Mouse (Mus musculus): ENCODE results near the gene Gpatch8. TPM values are rescaled to one million over a fixed set of nuclear protein-coding genes. Genes with fewer than 3 reads are reported as not detected.

The Gpatch8 gene
- polyA plus RNA-seq, 1 experiment, result 5.7 TPM

DNA sequence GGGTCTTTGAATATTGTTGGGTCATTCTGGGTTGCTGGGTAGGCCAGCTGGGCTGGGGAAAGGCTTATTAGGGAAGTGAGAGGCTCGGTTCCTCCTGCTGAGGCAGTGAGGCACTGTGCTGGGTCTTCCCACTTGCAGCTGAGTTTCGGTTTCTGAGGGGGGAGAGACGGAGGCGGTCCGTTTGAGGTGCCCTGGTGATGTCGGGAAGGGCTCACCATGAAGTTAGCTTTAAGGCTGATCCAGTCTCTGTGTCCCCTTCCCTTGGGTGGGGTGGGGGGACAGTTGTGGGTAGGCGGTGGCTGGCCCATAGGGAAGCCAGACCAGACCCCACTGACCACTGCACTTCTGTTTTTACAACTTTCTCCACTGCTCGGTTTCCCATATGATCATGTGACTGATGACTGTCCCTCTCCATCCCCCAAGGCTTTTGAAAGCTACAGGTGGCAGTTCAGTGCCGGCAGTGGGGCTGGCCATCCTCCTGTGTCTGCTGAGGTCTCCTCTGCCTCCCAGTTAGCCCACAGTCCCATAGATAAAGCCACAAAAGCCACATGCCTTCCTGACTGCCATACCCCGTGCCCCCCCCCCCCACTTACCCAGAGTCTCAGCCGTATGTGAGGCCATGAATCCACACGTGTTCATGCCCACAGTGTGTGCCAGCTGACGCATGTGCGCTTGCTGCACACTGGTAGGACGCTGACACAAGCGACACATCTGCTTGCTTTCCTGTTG is 123.9 kb downstream of the Gpatch8 start:
- TF ChIP-seq FLI1 (IDR thresholded peaks at IDR 0.05; ENCODE audit: low read length) (no peak), GATA1 (IDR thresholded peaks at IDR 0.05; ENCODE audit: borderline replicate concordance, low read length) (no peak)
- Histone ChIP-seq H3K9me3 (peaks cover 2% of the 10 kb centered on the region; the same call in 1 of the 2 replicates), H3K27me3 (replicated peaks) (peaks cover 4% of the 10 kb centered on the region), H3K4me3 (replicated peaks) (peak overlapping the region; percentile 93), H3K4me1 (peaks cover 76% of the 10 kb centered on the region), H3K36me3 (replicated peaks; ENCODE audit: low read length) (peaks cover 46% of the 10 kb centered on the region)

DNA sequence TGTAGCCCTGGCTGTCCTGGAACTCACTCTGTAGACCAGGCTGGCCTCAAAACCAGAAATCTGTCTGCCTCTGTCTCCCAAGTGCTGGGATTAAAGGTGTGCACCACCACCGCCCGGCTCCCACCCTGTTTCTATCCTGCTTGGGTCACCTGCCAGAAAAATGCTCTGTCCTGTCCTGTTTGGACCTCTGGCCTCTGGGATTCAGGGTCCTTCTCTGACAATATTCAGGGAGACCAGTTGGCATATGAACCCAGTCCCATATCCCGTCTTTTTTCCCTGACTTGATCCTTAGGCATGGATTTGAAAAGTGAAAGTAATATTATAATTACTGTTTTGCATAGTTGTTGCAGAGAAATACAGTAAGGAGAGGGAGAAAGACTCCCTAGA is 124.5 kb downstream of the Gpatch8 start:
- peaks cover 5% of the 10 kb centered on the region; the same call in 1 of the 2 replicates for H3K9me3 ChIP-seq
- peaks cover 41% of the 10 kb centered on the region for H3K36me3 ChIP-seq (replicated peaks; ENCODE audit: low read length)
- peaks cover 2% of the 10 kb centered on the region for H3K27me3 ChIP-seq (replicated peaks)
- peak overlapping the region; percentile 93 for H3K4me3 ChIP-seq (replicated peaks)
- H3K4me1 ChIP-seq, result peaks cover 72% of the 10 kb centered on the region
- TF ChIP-seq GATA1 (IDR thresholded peaks at IDR 0.05; ENCODE audit: borderline replicate concordance, low read length) (no peak), FLI1 (IDR thresholded peaks at IDR 0.05; ENCODE audit: low read length) (no peak)

DNA sequence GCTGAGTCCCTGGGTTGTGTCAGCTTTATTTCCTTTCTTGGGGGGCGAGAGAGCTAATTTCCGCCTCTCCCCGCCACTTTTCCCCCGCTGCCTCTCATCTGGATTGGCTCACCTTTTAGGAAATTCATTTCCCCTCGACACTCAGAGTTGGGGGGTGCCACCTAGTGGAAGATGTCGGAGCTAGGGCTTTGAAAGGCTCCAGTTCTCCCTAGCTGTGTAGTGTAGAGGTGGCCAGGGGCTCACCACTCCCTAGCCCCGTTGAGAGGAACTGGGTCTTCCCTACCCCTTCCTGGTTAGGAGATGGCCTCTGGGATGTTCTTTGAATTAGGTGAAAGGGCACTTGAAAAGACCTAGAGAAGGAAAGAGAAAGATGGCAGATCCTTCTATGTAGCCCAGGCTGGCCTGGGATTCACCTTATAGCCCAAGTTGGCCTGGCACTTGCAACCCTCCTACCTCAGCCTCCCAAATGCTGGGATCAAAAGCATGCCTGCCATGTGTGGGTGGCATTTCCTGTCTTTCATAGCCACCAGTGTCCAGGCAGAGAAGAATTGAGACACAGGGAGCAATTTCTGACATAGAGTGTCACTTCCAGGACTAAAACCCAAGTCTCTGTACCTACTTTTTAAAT is 125.1 kb downstream of the Gpatch8 start:
- H3K4me3 ChIP-seq (replicated peaks), result peak overlapping the region; percentile 95
- H3K36me3 ChIP-seq (replicated peaks; ENCODE audit: low read length), result peaks cover 36% of the 10 kb centered on the region
- H3K4me1 ChIP-seq, result peaks cover 67% of the 10 kb centered on the region
- TF ChIP-seq GATA1 (IDR thresholded peaks at IDR 0.05; ENCODE audit: borderline replicate concordance, low read length), result no peak
- no peak for TF ChIP-seq FLI1 (IDR thresholded peaks at IDR 0.05; ENCODE audit: low read length)
- H3K9me3 ChIP-seq, result peaks cover 5% of the 10 kb centered on the region; the same call in 1 of the 2 replicates
- H3K27me3 ChIP-seq (replicated peaks), result peaks cover 2% of the 10 kb centered on the region

GRCm38 (mm10) chr11:102430121-102431017 is 125.8 kb downstream of the Gpatch8 start, which contains the start of gene Grn:
Grn (plus strand) TSS chr11:102430315.
- peaks cover 2% of the 10 kb centered on the region for H3K27me3 ChIP-seq (replicated peaks)
- no peak for TF ChIP-seq FLI1 (IDR thresholded peaks at IDR 0.05; ENCODE audit: low read length)
- no peak for TF ChIP-seq GATA1 (IDR thresholded peaks at IDR 0.05; ENCODE audit: borderline replicate concordance, low read length)
- peaks cover 5% of the 10 kb centered on the region; the same call in 1 of the 2 replicates for H3K9me3 ChIP-seq
- H3K4me3 ChIP-seq (replicated peaks), result peak within 1 kb of the TSS; percentile 95
- peaks cover 66% of the 10 kb centered on the region for H3K4me1 ChIP-seq
- H3K36me3 ChIP-seq (replicated peaks; ENCODE audit: low read length), result peaks cover 28% of the 10 kb centered on the region

GRCm38 (mm10) chr11:102429551-102429950 is 126.6 kb downstream of the Gpatch8 start:
- Histone ChIP-seq H3K4me3 (replicated peaks) (peak overlapping the region; percentile 95), H3K27me3 (replicated peaks) (peaks cover 3% of the 10 kb centered on the region), H3K36me3 (replicated peaks; ENCODE audit: low read length) (peaks cover 20% of the 10 kb centered on the region), H3K9me3 (peaks cover 5% of the 10 kb centered on the region; the same call in 1 of the 2 replicates), H3K4me1 (peaks cover 69% of the 10 kb centered on the region)
- TF ChIP-seq GATA1 (IDR thresholded peaks at IDR 0.05; ENCODE audit: borderline replicate concordance, low read length) (no peak), FLI1 (IDR thresholded peaks at IDR 0.05; ENCODE audit: low read length) (no peak)

DNA sequence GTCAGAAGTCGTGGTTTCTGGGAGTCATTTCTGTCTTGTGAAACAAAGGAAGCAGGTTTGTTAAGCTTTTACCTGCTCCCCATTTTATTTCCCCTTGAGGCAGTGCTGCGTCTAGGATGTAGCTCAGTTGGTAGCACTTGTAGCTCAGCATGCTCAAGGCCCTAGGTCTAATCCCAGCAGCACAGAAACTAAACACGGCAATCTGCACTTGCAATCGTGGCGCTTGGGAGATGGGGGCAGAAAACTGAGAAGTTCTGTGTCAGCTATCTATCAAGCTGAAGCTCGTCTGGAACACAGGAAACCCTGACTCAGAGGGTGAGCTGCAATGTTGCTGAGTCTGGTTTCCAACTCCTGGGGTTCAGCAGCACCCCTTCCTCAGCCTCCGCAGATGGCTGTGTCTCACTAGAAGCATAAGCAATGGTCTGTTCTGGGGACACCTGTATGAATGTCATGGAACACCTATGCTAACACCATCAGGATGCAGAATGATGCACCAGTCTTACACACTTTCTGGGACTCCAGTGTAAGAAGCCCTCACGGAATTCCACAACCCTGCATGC is 127.1 kb downstream of the Gpatch8 start:
- Histone ChIP-seq H3K9me3 (peaks cover 5% of the 10 kb centered on the region; the same call in 1 of the 2 replicates), H3K27me3 (replicated peaks) (peaks cover 6% of the 10 kb centered on the region), H3K4me1 (peaks cover 66% of the 10 kb centered on the region), H3K36me3 (replicated peaks; ENCODE audit: low read length) (peaks cover 15% of the 10 kb centered on the region), H3K4me3 (replicated peaks) (peak overlapping the region; percentile 95)
- TF ChIP-seq GATA1 (IDR thresholded peaks at IDR 0.05; ENCODE audit: borderline replicate concordance, low read length), result no peak
- TF ChIP-seq FLI1 (IDR thresholded peaks at IDR 0.05; ENCODE audit: low read length), result no peak

Other genes starting within 250 kb of the Gpatch8 start
- gene Ubtf, start 236.7 kb downstream of the Gpatch8 start, polyA plus RNA-seq (2012; ENCODE audit: insufficient read depth, low replicate concordance), result 46.9 and 85.8 TPM in 2 replicates
- gene Slc4a1, start 190.2 kb downstream of the Gpatch8 start, polyA plus RNA-seq (2012; ENCODE audit: insufficient read depth, low replicate concordance), result 0.13 and 2.8 TPM in 2 replicates
- gene Rundc3a, start 163.0 kb downstream of the Gpatch8 start, polyA plus RNA-seq (2012; ENCODE audit: insufficient read depth, low replicate concordance), result 3.8 and 6.6 TPM in 2 replicates
- 164 and 165 TPM in 2 replicates for gene Slc25a39, start 148.4 kb downstream of the Gpatch8 start, polyA plus RNA-seq (2012; ENCODE audit: insufficient read depth, low replicate concordance)
- gene Grn, start 126.1 kb downstream of the Gpatch8 start, polyA plus RNA-seq (2012; ENCODE audit: insufficient read depth, low replicate concordance), result 44.1 and 152 TPM in 2 replicates
- gene Fam171a2, start 108.7 kb downstream of the Gpatch8 start, polyA plus RNA-seq (2012; ENCODE audit: insufficient read depth, low replicate concordance), result 1.7 and 1.8 TPM in 2 replicates
- 3,342 and 4,614 TPM in 2 replicates for gene Itga2b, start 86.3 kb downstream of the Gpatch8 start, polyA plus RNA-seq (2012; ENCODE audit: insufficient read depth, low replicate concordance)
- gene Gm11627, start 23.1 kb upstream of the Gpatch8 start, polyA plus RNA-seq (2012; ENCODE audit: insufficient read depth, low replicate concordance), result not detected in 2 replicates
- gene Fzd2, start 48.0 kb upstream of the Gpatch8 start, polyA plus RNA-seq (2012; ENCODE audit: insufficient read depth, low replicate concordance), result 1.2 and 3.1 TPM in 2 replicates
- gene Meioc, start 107.3 kb upstream of the Gpatch8 start, polyA plus RNA-seq (2012; ENCODE audit: insufficient read depth, low replicate concordance), result not detected in 2 replicates
- 3.3 TPM in 1 of 2 replicates, not detected in the other for gene Ccdc43, start 141.4 kb upstream of the Gpatch8 start, polyA plus RNA-seq (2012; ENCODE audit: insufficient read depth, low replicate concordance)
- gene Adam11, start 205.0 kb upstream of the Gpatch8 start, polyA plus RNA-seq (2012; ENCODE audit: insufficient read depth, low replicate concordance), result 0.78 TPM in 1 of 2 replicates, not detected in the other